Mouse (Mus musculus) lung, postnatal 0 days (tissue): ENCODE results near the gene Plekhh3. TPM values are rescaled to one million over a fixed set of nuclear protein-coding genes. Genes with fewer than 3 reads are reported as not detected.

ENCODE experiments used
- ATAC-seq: fragments of 200-750 bp; cut with Nextera tagmentation; 2 replicates; pipeline ENCODE4 v1.8.0; 2017; ENCODE audit warnings: moderate library complexity
- DNase-seq: peaks from one replicate; pipeline ENCODE4 v3.0.0-alpha.2; 2016; ENCODE audit warnings: low spot score
- H3K27ac ChIP-seq: fragments of 300-500 bp; sonication (generic); 2 replicates; pipeline ENCODE4 v1.5.1; 2014; ENCODE audit warnings: antibody characterized with exemption, mild to moderate bottlenecking, low read length, mixed read lengths
- H3K27me3 ChIP-seq: fragments of 300-500 bp; sonication (generic); replicated peaks from 2 replicates; pipeline ENCODE4 v1.6.1; 2014; ENCODE audit warnings: low read length, mixed read lengths; ENCODE audit not compliant: insufficient read depth
- H3K36me3 ChIP-seq: fragments of 300-500 bp; sonication (generic); 2 replicates; pipeline ENCODE4 v1.6.1; 2014; ENCODE audit warnings: low read length, mixed read lengths; ENCODE audit not compliant: insufficient read depth
- H3K4me1 ChIP-seq: fragments of 300-500 bp; sonication (generic); 2 replicates; pipeline ENCODE4 v1.6.1; 2014; ENCODE audit warnings: antibody characterized with exemption, low read depth, low read length, mixed read lengths; ENCODE audit not compliant: insufficient read depth
- H3K4me2 ChIP-seq: fragments of 300-500 bp; sonication (generic); replicated peaks from 2 replicates; pipeline ENCODE4 v1.6.1; 2014; ENCODE audit warnings: low read depth, mild to moderate bottlenecking, low read length, moderate library complexity, mixed read lengths
- H3K4me3 ChIP-seq: fragments of 300-500 bp; sonication (generic); 2 replicates; pipeline ENCODE4 v1.5.1; 2014; ENCODE audit warnings: low read depth, low read length
- H3K9ac ChIP-seq: fragments of 300-500 bp; sonication (generic); replicated peaks from 2 replicates; pipeline ENCODE4 v1.6.1; 2014; ENCODE audit warnings: low read depth, mild to moderate bottlenecking
- H3K9me3 ChIP-seq: fragments of 300-500 bp; sonication (generic); 2 replicates; pipeline ENCODE4 v1.6.1; 2016; ENCODE audit warnings: low read length, mixed read lengths
- CTCF ChIP-seq: IDR thresholded peaks from 2 replicates; pipeline ENCODE4 v1.5.1; 2016; ENCODE audit warnings: antibody characterized with exemption, mild to moderate bottlenecking
- EP300 ChIP-seq: IDR thresholded peaks from 2 replicates; pipeline ENCODE4 v1.6.1; 2016; ENCODE audit warnings: antibody characterized with exemption, mild to moderate bottlenecking, control low read depth
- WGBS: fragments of 180-500 bp; shearing (Covaris S2); extraction: QIAGEN DNeasy Blood & Tissue Kit; methylation state at CpG from one replicate; pipeline ENCODE4 v1.1.7; 2014; 5-methylcytosine and 5-hydroxymethylcytosine counted together
- polyA plus RNA-seq: library from polyadenylated mRNA; unstranded; fragments of >200 nt; fragmentation: Nextera tagmentation; extraction: Ambion mirVana; gene quantifications from 2 replicates; pipeline ENCODE4 v1.2.1, GENCODE M21; 2015

The Plekhh3 gene
- polyA plus RNA-seq, 1 experiment from 2014 or later = 14.2 TPM

- 72% methylated on average over 13 of the region's 13 CpGs for WGBS
- no peaks in the 10 kb centered on the region for H3K27me3 ChIP-seq
- H3K36me3 ChIP-seq = no peaks in the 10 kb centered on the region
- no peaks in the 10 kb centered on the region for H3K4me1 ChIP-seq
- DNase-seq (no peak), ATAC-seq (no peak)
- H3K9ac ChIP-seq = no peak overlapping the region
- H3K27ac ChIP-seq = no peak overlapping the region
- H3K4me2 ChIP-seq = no peak overlapping the region
- TF ChIP-seq EP300 = no peak
- no peak for TF ChIP-seq CTCF
- no peaks in the 10 kb centered on the region for H3K9me3 ChIP-seq
- H3K4me3 ChIP-seq = no peak overlapping the region
Measured at GRCm38 (mm10) chr11:101134217-101134865, 36.8 kb downstream of the Plekhh3 start.

GRCm38 (mm10) chr11:101133037-101133436 lies 38.1 kb downstream of the Plekhh3 start:
- Histone ChIP-seq H3K4me1 (no peaks in the 10 kb centered on the region), H3K27ac (no peak overlapping the region), H3K9ac (no peak overlapping the region), H3K4me2 (no peak overlapping the region), H3K27me3 (no peaks in the 10 kb centered on the region), H3K9me3 (no peaks in the 10 kb centered on the region), H3K4me3 (no peak overlapping the region), H3K36me3 (no peaks in the 10 kb centered on the region)
- peak; percentile 44 for DNase-seq
- ATAC-seq = peak; percentile 56
- TF ChIP-seq CTCF (no peak), EP300 (no peak)
- WGBS = 36% methylated on average over 12 of the region's 12 CpGs

- no peak for TF ChIP-seq EP300
- peak; percentile 62 for TF ChIP-seq CTCF
- Histone ChIP-seq H3K4me2 (no peak overlapping the region), H3K4me1 (no peaks in the 10 kb centered on the region), H3K9ac (no peak overlapping the region), H3K27ac (no peak overlapping the region), H3K4me3 (no peak overlapping the region), H3K36me3 (no peaks in the 10 kb centered on the region), H3K27me3 (no peaks in the 10 kb centered on the region), H3K9me3 (no peaks in the 10 kb centered on the region)
- WGBS = 83% methylated on average over 6 of the region's 6 CpGs
- DNase-seq (peak; percentile 37), ATAC-seq (no peak)
Measured at GRCm38 (mm10) chr11:101131701-101132100, 39.5 kb downstream of the Plekhh3 start.

- TF ChIP-seq EP300 (no peak), CTCF (no peak)
- no peak overlapping the region for H3K4me2 ChIP-seq
- 91% methylated on average over 2 of the region's 2 CpGs for WGBS
Measured at GRCm38 (mm10) chr11:101131187-101131586, 40.0 kb downstream of the Plekhh3 start.

GRCm38 (mm10) chr11:101130056-101130756 lies 40.9 kb downstream of the Plekhh3 start:
- DNase-seq = peak; percentile 26
- Histone ChIP-seq H3K4me3 (no peak overlapping the region), H3K27ac (no peak overlapping the region), H3K27me3 (no peaks in the 10 kb centered on the region), H3K4me1 (no peaks in the 10 kb centered on the region), H3K9me3 (no peaks in the 10 kb centered on the region), H3K36me3 (no peaks in the 10 kb centered on the region; the same call in 1 of the 2 replicates), H3K4me2 (no peak overlapping the region), H3K9ac (no peak overlapping the region)
- ATAC-seq = peak; percentile 46; the same call in 1 of the 2 replicates
- WGBS = 31% methylated on average over 18 of the region's 18 CpGs
- TF ChIP-seq CTCF = no peak
- TF ChIP-seq EP300 = no peak

More at GRCm38 (mm10) chr11:101131187-101131586, 40.0 kb downstream of the Plekhh3 start:
- Histone ChIP-seq H3K4me3 (no peak overlapping the region), H3K4me1 (no peaks in the 10 kb centered on the region), H3K36me3 (no peaks in the 10 kb centered on the region), H3K9me3 (no peaks in the 10 kb centered on the region), H3K9ac (no peak overlapping the region), H3K27ac (no peak overlapping the region), H3K27me3 (no peaks in the 10 kb centered on the region)
- no peak for ATAC-seq
- no peak for DNase-seq

- TF ChIP-seq EP300 = no peak
- TF ChIP-seq CTCF = no peak
- H3K27ac ChIP-seq = no peak overlapping the region
- H3K4me1 ChIP-seq = no peaks in the 10 kb centered on the region
- ATAC-seq = no peak
- H3K27me3 ChIP-seq = no peaks in the 10 kb centered on the region
- H3K4me2 ChIP-seq = no peak overlapping the region
- no peaks in the 10 kb centered on the region for H3K9me3 ChIP-seq
- 73% methylated on average over 11 of the region's 11 CpGs for WGBS
- H3K4me3 ChIP-seq = no peak overlapping the region
- DNase-seq = no peak
- H3K36me3 ChIP-seq = no peaks in the 10 kb centered on the region; the same call in 1 of the 2 replicates
- H3K9ac ChIP-seq = no peak overlapping the region
Measured at GRCm38 (mm10) chr11:101128996-101129577, 42.1 kb downstream of the Plekhh3 start.
